Mouse (Mus musculus) A20 (cell line): ENCODE measurements around the gene Magi1.

Experiments used
- DNase-seq: peaks from one replicate; pipeline ENCODE4 v3.0.0-alpha.2; 2011; ENCODE audit warnings: low read depth, low spot score

Gene Magi1

DNA sequence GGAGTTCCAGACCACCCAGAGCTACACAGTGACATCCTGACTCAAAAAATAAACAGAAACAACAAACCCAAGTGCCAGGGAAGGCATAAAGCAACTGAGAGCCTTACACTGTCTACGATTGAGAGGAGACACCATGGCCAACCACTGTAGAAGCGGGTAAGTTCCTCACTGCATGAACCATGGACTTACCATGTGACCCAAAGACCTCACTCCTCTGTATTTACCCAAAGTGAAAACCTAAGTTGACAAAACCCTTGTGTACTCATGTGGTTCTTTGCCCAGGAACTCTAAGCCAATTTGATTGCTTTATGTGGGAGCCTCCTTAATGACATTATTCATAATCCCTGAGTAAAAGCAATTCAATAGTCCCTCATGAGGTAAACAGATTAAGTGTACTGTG is 382.3 kb downstream of the Magi1 start:
- DNase-seq = no peak

DNA sequence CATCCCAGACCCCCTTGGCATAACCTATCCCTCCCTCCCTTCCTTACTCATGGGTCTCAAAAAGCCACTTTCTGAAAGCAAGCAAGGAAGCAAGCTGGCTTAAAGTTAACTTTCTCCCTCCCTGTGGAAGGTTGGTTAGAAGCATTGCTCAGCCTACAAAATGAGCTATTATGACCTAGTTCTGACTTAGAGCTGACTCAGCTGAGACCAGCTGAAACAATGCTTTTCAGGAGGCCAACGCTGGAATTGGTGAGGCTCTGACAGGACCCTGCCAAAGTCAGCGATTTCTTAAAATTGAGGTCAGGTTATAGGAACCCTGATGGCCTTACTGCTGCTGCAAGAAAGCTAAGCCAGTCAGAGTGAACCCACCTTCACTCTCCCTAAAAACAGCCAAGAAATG is 386.2 kb downstream of the Magi1 start:
- DNase-seq = no peak

DNA sequence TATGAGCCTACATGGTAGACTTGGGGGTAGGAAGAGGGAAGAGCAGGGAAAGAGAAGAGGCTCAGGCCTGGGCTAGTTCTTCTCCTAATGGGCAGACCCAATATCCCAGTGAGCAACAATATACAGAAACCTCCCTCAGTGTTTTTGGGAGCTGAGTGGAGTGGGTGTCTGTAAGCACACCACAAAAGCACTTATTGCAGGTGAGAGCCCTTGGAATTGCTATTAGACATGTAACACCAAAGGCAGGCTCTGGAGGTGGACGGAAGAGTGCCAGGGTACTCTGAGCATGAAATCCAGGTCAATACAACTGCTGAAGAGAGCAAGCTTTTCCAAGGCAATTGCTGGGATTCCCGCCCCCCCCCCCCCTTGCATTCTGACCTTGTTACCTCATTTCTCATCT is 388.0 kb downstream of the Magi1 start:
- no peak for DNase-seq

DNA sequence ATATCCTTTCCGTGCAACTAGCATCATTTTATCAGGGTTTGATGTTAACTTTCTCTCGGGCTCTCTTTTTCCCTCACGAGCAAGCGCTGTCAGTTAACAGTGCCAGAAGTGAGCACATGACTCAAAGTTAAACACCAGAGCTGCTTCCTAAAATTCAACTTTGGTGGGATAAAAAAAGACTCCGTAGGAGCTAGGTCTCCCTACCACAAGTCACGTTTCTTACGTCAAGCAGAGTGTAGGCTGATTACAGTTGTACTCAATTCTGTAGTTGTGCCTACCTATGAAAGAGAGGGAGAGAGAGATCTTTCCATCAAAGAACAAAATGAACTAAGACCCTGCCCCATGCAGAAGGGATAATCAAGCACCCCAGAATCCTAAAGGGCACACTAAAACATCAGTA is 389.8 kb downstream of the Magi1 start:
- DNase-seq = no peak

DNA sequence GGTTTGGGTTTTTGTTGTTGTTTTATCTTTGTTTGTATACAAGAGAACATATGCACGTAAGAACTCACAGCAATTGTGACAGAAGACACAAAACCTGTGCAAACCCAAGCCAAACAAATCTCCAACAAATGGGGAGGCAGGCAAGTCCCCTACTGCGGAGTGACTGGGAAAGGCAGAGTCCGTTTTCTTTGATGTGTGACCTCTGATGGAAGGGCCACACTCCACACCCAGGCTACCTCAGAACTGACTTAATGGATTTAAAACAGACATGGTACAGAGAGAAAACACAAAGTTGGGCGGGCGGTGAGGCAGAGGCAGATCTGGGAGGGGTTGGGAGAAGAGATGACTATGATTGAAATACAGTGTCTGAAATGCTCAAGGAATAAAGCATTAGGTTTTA is 390.8 kb downstream of the Magi1 start:
- DNase-seq = no peak

DNA sequence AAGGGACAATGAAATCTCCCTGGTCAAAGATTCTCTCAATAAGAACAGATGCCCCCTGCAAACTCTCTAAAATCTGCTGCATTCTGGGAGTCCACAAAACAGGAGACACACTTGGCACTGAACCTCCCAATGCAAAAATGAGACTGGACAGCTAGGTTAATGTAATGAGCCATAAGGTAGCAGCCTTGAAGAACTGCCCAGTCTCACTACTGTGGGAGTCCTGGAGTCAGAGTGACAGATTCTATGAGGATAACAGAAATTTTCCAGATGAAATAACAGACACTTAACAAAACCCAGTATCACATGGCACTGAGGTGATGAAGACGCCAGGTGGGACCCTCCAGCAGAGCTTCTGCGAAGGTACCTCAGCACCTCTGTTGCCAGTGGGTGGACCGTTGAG is 393.7 kb downstream of the Magi1 start:
- no peak for DNase-seq

DNA sequence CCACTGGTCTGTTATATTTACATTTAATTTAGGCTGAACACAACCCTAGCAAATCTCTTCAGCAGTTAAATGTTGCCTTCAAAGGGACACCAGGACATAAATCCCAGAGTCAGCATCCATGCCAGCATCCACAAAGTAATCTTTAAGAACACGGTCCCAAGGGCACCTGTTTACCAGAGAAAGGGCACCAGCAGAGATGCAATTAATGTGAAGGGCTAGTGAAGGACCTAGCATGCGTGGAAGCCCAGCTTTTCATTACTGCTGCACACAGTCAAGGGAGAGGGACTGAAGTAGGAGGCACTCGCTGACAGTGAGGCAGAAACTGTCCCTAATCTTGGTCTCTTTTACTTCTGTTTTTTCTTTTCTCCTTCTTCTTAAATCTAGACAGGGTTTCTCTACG is 406.4 kb downstream of the Magi1 start:
- no peak for DNase-seq

DNA sequence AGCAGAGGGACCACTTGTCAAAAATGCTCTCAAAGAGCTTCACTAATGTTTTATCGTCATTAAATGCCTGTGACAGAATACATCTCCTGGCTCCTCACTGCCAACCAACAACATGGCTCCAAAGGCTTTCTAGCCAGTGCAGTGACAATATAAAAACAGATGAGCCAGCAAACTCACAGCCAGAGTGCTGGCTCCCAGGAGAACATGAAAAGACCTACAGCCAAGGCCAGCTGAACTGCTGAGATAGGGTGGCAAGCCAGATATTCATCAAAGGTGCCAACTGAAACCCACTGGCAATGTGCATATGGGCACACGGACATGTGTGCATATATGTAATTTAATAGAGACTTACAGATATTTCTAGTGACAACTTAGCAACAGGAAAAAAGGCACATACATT is 408.8 kb downstream of the Magi1 start:
- DNase-seq = no peak

DNA sequence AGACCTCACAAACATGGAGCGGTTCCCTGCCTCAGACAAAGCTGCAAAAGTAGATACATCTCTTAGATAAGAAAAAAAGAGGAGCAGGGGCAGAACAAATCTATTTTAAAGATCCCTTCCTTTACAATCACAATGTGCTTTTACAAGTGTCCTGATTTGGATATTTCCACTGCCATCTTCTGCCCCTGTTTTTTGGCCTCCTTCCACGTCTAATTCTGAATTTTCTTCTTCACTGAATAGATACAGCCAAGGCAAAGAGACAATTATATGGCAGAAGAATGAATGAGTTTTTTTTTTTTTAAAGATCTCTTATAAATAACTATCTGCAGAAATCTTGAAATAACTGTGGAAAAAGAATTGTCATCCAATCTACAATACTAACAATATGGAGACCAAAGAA is 409.3 kb downstream of the Magi1 start:
- DNase-seq = no peak

DNA sequence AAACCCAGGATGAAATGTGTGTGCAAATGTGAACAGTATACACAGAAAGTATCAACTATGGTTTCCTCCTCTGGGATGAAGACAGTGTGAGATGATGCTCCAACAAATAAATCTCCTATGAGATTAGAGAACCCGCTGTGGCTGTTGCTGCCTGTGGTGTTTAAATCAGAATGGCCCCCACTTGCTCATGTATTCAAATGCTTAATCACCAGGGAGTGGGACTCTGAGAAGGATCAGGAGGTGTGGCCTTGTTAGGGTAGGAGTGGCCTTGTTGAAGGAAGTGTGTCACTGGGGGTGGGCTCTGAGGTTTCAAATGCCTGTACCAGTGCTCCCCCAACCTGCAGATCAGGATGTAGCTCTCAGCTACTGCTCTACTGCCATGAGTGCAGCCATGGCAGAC is 410.2 kb downstream of the Magi1 start:
- no peak for DNase-seq

DNA sequence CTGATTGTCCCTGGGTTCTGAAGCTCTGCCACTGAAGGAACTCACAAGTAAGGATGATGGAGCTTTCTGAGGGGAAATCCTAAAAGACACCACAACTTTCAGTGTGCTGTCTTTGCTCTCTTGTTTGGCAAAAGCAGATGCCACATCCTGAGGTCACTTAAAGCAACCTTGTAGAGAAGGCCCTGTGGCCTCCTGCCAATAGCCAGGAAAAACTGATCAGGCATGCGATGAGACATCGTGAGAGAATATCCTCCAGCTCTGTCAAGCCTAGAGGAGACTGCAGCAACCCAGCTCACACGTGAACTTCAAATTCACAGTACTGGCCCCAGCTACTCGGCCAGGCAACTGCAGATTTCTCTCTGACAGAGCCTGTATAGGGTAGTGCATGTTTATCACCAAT is 412.2 kb downstream of the Magi1 start:
- DNase-seq = no peak

DNA sequence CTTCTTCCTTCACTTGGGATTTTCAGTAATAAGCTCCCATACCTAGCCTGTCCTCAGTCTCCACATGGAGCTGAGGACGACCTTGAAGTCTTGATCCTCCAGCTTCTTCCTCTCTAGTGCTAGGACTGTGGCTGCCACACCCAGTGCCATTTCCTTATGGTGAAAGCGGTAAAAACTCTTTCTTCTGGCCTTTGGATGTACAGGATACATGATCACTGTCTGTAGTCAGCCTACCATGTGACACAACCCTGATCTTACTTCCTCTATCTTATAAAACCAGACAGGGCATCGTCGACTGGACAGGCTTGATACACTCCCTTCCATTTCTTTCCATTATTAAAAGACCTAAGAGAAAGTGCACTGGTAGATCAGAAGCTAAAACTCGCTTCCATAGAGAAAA is 413.7 kb downstream of the Magi1 start:
- no peak for DNase-seq

DNA sequence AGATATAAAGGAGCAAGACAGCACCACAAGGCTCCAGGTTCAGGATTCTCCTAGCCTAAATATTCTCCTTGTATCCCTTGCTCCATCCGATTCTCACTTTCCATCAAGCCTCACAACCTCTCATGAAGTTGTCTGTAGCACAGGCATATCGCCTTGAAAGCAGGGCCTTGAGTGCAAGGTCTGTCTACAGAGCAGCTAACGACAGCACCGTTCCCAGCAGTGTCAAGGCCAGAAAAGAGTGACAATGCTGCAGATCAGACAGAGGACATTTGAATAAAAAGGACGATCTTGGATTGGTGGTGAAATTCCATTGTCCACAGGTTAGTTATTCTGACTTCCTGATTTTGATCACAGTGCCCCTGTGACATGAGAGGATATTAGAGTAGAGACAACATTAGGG is 421.5 kb downstream of the Magi1 start:
- DNase-seq = no peak

DNA sequence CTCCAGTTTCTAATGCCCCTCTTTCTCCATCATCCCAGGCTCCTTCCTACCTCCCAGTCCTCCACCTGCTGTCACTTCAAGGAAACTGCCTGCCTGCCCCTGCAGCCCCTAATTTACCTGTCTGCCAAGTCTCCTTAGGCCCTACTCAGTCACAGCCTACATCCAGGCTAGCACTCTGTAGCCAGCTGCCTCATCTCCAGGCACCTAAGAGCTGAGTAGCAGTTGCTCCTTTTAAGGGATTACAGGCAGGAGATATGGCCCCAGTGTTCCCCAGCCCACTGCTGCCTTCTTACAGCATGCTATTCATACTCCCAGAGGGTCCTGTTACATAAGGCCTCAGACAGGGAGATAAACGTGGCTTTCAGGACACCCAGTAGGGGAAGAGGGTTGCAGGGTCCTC is 426.9 kb downstream of the Magi1 start:
- DNase-seq = no peak

DNA sequence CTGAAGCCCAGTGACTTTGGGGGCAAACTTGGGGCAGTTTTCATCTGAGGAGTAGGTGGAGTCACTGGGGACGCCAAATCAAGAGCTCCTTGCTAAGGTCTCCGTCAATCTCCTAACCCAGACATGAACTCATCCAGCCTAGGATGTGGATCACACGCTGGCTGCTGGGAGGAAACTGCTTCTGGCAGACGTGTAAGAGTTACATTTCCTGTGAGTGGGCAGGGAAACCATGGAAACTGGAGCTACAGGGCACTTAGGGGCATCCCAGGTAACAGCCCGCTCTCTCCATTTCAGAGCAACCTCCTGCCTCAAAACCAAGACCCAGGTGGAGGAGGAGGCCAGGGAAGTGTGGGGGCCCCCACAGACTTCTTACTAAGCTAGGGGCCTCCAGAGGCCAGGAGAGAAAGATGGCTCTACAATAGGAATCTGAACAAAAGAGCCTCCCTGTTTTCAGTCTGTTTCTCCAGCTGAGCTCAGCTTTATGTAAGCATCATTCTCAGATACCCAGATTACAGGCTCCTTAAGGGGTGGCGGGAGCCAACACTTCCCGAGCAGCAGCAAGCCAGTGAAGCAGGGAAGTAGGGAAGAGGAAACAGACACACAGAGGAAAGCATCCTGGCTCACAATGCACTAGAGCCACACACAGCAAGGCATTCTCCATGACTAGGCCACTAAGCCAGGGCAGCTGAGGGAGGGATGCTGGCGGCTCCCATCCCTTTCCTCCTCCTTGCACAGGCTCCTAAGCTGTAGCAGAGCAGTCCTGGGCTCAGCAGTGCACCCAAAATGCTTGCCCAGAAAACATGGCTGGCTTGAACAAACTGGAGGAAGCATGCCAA is 427.7 kb downstream of the Magi1 start:
- DNase-seq = no peak

DNA sequence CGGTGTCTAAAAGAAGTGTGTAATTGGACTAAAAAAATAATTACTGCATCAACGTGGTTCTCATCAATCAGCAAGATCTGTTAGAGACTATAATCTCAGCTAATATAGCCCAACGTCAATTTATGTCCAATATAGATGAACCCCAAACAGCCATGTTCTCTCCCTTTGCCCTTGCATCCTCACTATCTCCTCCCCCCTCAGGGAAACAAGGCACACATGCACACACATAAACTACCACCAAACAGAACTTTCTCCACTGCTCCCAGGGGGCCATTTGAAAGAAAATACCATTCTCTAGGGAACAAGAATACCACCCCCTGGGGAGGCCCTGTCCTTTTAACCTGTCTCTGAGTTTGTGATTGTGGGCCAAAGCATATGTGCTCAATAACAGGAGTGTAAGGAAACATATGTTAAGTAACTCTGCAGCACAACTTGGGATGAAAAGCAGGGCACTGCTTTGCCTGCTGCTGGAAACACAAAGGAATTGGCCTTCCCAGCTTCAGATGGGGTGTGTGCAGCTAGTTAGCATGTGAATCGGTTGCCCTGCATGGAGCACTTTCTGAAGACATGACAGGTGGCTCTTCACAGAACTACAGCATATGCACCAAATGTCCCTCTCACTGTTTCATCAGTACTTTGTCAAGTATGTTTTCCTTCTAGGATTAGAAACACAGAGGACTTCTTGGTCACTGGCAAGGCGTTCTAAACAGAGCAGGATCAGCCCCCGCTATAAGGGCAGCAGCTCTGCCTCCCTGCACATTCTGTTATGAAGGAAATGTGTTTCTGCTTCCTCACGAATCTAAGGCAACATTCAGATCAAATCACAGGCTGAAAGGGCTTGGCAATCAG is 434.6 kb downstream of the Magi1 start:
- no peak for DNase-seq

DNA sequence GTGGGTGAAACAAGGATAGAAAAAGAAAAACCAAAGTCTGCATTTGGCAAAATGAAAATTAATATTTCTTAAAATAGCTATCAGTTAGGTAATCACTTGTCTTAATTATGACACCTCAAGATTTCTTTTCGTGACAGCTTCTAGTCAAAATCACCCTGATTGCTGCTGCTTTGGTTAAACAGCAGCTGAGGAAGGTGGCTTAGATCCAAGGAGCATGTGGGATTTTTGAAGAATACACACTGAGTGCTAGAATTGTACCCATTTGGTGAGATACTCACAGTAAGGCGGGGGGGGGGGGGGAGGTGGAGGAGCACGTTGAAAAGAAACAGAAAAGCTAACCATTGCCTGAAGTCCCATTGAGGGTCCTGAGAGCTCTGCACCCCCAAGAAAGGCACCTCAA is 438.2 kb downstream of the Magi1 start:
- DNase-seq = no peak

DNA sequence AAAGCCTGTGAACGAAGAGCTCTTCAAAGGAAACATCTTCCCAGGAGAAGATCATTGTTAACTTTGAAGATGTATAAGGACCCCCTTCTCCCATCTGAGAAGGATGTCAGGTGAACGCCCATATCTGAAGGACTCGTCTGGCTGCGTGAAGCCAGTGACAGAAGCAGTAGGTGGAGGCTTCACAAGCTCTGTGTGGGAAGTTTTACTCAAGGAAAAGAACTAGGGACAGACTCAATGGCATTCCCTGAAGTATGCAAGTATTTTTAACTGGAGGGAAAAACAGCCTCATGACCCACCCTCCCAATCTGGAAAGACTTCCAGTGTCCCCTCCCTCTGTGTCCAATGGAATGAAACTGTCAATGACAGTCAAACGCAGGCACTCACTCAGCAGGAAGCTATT is 438.6 kb downstream of the Magi1 start:
- DNase-seq = no peak

DNA sequence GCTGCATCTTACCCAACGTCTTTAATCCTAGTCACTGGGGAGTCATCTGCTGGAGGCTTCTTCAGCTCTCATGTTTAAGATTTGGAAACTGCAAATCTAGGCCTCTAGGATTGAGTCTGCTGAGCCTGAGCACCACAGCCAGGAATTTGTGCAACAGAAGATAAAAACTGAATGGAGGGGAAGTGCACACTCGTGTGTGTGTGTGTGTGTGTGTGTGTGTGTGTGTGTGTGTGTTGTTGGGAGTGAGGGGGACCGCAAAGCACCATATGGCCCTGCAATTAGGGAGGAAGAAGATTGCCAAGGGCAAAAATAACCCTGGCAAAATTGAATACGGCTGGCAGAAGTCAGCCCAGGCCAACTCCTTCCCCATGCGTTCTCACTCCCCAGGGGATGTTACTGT is 439.1 kb downstream of the Magi1 start:
- DNase-seq = no peak

DNA sequence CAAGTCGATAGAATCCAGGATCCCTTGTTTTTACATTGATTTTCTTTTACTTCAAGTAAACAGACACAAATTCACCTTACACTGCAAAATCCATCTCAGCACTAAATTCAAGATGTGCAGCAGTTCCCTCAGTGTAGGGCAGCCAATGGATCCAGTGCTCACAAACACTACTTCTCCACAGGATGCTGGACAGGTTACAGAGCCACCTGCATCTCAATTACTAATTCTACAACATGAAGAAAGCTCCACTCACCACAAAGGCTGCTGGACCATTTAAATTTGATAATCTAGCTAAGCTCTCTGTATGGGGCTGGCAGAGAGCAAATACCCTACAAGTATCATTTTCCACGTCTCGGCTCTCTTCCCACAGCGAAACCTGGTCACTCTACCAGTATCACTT is 445.3 kb downstream of the Magi1 start:
- no peak for DNase-seq

DNA sequence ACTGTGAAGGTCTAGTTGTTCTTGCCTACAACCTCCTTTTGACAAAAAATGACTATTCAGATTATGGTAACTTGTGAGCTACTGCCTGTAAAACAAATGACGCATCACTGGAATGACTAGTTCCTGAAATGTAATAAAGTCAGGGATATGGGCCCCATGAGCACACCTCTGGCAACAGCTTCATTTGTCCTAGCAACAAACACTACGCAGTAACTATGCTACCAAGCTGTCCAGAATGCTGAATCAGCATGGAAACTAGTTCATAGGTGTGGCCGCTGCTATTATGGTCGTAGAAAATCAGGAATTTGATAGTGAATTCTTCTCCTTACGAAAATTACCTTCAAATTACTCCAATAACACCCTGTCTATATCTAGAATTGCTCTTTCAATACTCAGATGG is 447.1 kb downstream of the Magi1 start:
- DNase-seq = no peak

DNA sequence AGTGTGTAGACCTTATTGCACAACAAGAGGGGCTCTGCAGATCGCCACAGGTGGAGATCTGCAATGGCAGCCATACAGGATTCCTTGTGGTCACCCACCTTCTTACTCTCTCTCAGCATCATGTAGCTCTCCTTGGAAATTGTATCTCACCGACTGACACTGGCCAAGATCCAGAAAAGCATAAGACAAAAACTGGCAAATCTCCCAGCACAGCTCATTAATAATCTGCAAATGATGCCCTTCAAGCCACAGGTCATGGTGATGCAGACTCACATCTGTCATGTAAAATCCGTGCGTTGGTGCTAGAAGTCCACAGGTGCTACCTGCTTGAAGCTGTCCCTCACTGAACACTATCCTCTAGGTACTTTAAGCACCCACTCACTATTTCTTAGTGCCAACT is 448.5 kb downstream of the Magi1 start:
- no peak for DNase-seq

DNA sequence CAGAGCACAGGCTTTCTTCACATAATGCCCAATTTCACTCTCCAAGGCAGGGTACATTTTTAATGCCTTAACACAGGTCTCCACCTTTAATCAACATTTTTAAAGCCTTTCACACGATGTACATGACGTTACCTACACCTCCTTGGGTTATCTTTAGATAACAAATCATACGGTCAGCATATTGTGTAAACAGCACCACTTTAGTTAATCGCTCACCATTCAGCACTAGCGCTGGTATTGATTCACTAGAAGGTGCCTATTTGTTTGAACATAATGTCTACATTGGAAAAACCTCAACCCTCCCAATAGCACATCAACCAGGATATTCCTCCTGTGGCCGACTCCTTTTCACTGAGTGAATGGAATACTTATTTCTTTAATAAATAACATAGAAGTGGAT is 455.5 kb downstream of the Magi1 start:
- DNase-seq = no peak
